Mouse (Mus musculus) layer of hippocampus, postnatal 10 days (tissue): ENCODE data around the gene Tsks. TPM values are rescaled to one million over a fixed set of nuclear protein-coding genes. Genes with fewer than 3 reads are reported as not detected.

Experiments used
- DNase-seq, 2 experiments: peaks; one replicate each; pipeline ENCODE4 v3.0.0; 2021; ENCODE audit warnings: low spot score in 2 of 2
- total RNA-seq, 2 experiments: library from RNA; stranded (reverse); gene quantifications; 2 replicates each; pipeline ENCODE4 v1.2.3; 2021

The Tsks gene
- total RNA-seq, 2 experiments from 2014 or later: 0.25 to 0.64 TPM

- no peak for DNase-seq
These were observed 62.5 kb downstream of the Tsks start for GRCm38 (mm10) chr7:45005321-45005992.

- DNase-seq: no peak
These were observed 63.5 kb downstream of the Tsks start for GRCm38 (mm10) chr7:45006503-45006902.

GRCm38 (mm10) chr7:45007141-45007540 lies 64.1 kb downstream of the Tsks start:
- no peak for DNase-seq

Other genes starting within 250 kb of the Tsks start
- not detected for gene Izumo2, start 234.5 kb upstream of the Tsks start, total RNA-seq
- gene Vrk3, start 194.8 kb upstream of the Tsks start, total RNA-seq: 10 to 100 TPM; 27.7 to 31.5 TPM
- under 1 TPM; 0.16 to 0.53 TPM for gene Zfp473, start 192.2 kb upstream of the Tsks start, total RNA-seq
- 10 to 100 TPM; 34.2 to 35.2 TPM for gene Nup62, start 127.1 kb upstream of the Tsks start, total RNA-seq
- gene Il4i1, start 126.8 kb upstream of the Tsks start, total RNA-seq: 1 to 10 TPM; 1.1 to 2.0 TPM
- gene Atf5, start 126.5 kb upstream of the Tsks start, total RNA-seq: 10 to 100 TPM; 28.0 to 29.1 TPM
- 10 to 100 TPM; 85.8 to 95.5 TPM for gene Akt1s1, start 94.2 kb upstream of the Tsks start, total RNA-seq
- gene Tbc1d17, start 94.1 kb upstream of the Tsks start, total RNA-seq: 10 to 100 TPM; 41.2 to 53.3 TPM
- 10 to 100 TPM; 32.6 to 38.4 TPM for gene Pnkp, start 86.1 kb upstream of the Tsks start, total RNA-seq
- gene Ptov1, start 73.4 kb upstream of the Tsks start, total RNA-seq: 100 to 1,000 TPM; 278 to 304 TPM
- gene Med25, start 50.5 kb upstream of the Tsks start, total RNA-seq: 100 to 1,000 TPM; 107 to 114 TPM
- 10 to 100 TPM; 17.9 to 19.4 TPM for gene Fuz, start 47.1 kb upstream of the Tsks start, total RNA-seq
- 100 to 1,000 TPM; 261 to 290 TPM for gene Ap2a1, start 13.7 kb upstream of the Tsks start, total RNA-seq
- 100 to 1,000 TPM in 1 of 2 experiments, 10 to 100 TPM in 1; 99.2 to 101 TPM for gene Cpt1c, start 31.6 kb downstream of the Tsks start, total RNA-seq
- gene Prmt1, start 43.4 kb downstream of the Tsks start, total RNA-seq: 100 to 1,000 TPM; 232 to 248 TPM
- gene Irf3, start 54.4 kb downstream of the Tsks start, total RNA-seq: 10 to 100 TPM; 38.1 to 42.5 TPM
- gene Bcl2l12, start 55.5 kb downstream of the Tsks start, total RNA-seq: 1 to 10 TPM; 5.4 to 5.5 TPM
- 100 to 1,000 TPM; 141 to 145 TPM for gene Scaf1, start 73.2 kb downstream of the Tsks start, total RNA-seq
- 10 to 100 TPM; 12.2 to 12.3 TPM for gene Rras, start 74.8 kb downstream of the Tsks start, total RNA-seq
- 10 to 100 TPM; 69.1 to 70.3 TPM for gene Prr12, start 109.7 kb downstream of the Tsks start, total RNA-seq
- 10 to 100 TPM; 47.2 to 51.6 TPM for gene Nosip, start 119.2 kb downstream of the Tsks start, total RNA-seq
- gene Prrg2, start 119.5 kb downstream of the Tsks start, total RNA-seq: 10 to 100 TPM in 1 of 2 experiments, 1 to 10 TPM in 1; 6.9 to 10.1 TPM
- 10 to 100 TPM; 11.4 to 11.9 TPM for gene Rcn3, start 149.0 kb downstream of the Tsks start, total RNA-seq
- gene Fcgrt, start 160.6 kb downstream of the Tsks start, total RNA-seq: 10 to 100 TPM; 17.9 to 23.1 TPM
- 100 to 1,000 TPM; 456 to 554 TPM for gene Rps11, start 181.2 kb downstream of the Tsks start, total RNA-seq
- 100 to 1,000 TPM; 946 to 985 TPM for gene Rpl13a, start 185.6 kb downstream of the Tsks start, total RNA-seq
- gene Gm45713, start 193.0 kb downstream of the Tsks start, total RNA-seq: not detected
- gene Flt3l, start 193.2 kb downstream of the Tsks start, total RNA-seq: 1 to 10 TPM; 4.3 to 6.0 TPM
- 10 to 100 TPM; 60.7 to 63.1 TPM for gene Pih1d1, start 211.1 kb downstream of the Tsks start, total RNA-seq
- gene Aldh16a1, start 211.4 kb downstream of the Tsks start, total RNA-seq: 10 to 100 TPM; 12.2 to 17.3 TPM
- 1,000 to 10,000 TPM; 1,094 to 1,136 TPM for gene Slc17a7, start 220.7 kb downstream of the Tsks start, total RNA-seq
- under 1 TPM; 0.18 to 0.43 TPM for gene Gfy, start 236.4 kb downstream of the Tsks start, total RNA-seq
- not detected for gene Pth2, start 237.8 kb downstream of the Tsks start, total RNA-seq